Mouse (Mus musculus) c-Kit-negative CD71-positive TER-119-positive erythroid progenitor cells, embryonic 14.5 days (primary cell): Measurements from ENCODE around the gene Vpreb3.

Source experiments
- DNase-seq: peaks from one replicate; pipeline ENCODE4 v3.0.0-alpha.2; 2013; ENCODE audit warnings: low read depth, low spot score

Gene Vpreb3

GRCm38 (mm10) chr10:75932081-75932678 is 10.7 kb upstream of the Vpreb3 start:
- no peak for DNase-seq

GRCm38 (mm10) chr10:75932891-75933290 is 10.0 kb upstream of the Vpreb3 start, which contains the start of gene Chchd10:
TSS of gene Chchd10 (plus strand) at chr10:75933130.
- DNase-seq = no peak

DNA sequence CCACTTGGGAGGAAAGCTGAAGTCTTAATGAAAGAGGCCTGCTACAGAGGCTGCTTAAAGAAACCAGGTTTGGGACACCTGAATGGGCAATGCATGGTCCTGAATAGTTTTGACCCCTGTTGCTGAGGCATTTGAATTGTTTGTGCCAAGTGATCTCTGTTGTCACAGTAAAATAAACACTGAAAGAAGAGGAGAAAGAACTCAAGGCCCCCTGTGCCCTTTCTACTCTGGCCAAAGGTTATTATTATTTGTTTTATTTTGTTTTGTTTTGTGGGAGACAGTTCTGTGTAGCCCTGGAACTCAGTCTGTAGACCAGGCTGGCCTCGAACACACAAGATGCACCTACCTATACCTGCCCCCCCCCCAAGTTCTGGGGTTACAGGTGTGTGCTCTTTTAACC is 7.9 kb upstream of the Vpreb3 start:
- DNase-seq = no peak

GRCm38 (mm10) chr10:75935680-75936541 is 6.9 kb upstream of the Vpreb3 start, which contains the start of gene Mmp11:
TSS of gene Mmp11 (minus strand) at chr10:75936496.
- DNase-seq = peak; percentile 94

- no peak for DNase-seq
Observed at GRCm38 (mm10) chr10:75936909-75937667, 5.8 kb upstream of the Vpreb3 start.

GRCm38 (mm10) chr10:75937851-75938643 is 4.8 kb upstream of the Vpreb3 start:
- DNase-seq = peak; percentile 67

DNA sequence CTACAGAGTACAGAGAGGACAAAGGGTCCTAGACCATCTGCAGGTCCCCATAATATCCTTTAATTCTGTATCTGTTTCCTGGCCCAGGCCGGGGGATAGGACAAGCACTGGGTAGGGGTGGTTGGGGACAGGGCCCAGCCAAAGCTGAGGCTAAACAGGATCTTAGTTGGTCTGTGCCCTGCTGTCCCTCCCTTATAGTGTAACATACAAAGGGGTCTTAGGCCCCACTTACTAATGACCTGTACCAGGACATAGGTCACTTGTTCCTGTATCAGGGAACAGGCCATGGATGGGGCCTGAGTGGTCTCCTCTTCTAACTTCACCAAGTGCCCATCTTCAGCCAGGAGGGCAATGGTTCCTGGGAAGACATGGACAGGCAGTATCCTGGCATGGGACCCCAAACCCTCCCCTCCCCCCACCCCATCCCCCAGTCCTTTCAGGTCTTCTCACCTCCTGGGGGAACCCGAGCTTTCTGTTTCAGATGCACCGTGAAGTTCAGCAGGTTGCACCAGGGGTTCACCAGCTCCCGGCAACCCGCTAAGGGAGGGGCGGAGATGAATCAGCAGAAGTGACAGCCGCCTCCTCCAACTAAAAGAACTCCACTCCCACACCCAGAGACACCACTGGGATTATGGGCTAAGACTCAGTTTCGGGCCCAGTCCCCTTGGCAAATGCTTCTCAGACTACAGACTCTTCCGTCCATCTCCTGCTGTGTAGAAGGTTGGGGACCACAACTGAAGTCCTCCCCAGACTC is 3.2 kb upstream of the Vpreb3 start:
- peak; percentile 84 for DNase-seq

- no peak for DNase-seq
Observed at GRCm38 (mm10) chr10:75940520-75940919, 2.3 kb upstream of the Vpreb3 start, which contains the start of gene Gm867. TSS of gene Gm867 (minus strand) at chr10:75940672.

GRCm38 (mm10) chr10:75941042-75941824 is 1.6 kb upstream of the Vpreb3 start:
- DNase-seq = no peak

DNA sequence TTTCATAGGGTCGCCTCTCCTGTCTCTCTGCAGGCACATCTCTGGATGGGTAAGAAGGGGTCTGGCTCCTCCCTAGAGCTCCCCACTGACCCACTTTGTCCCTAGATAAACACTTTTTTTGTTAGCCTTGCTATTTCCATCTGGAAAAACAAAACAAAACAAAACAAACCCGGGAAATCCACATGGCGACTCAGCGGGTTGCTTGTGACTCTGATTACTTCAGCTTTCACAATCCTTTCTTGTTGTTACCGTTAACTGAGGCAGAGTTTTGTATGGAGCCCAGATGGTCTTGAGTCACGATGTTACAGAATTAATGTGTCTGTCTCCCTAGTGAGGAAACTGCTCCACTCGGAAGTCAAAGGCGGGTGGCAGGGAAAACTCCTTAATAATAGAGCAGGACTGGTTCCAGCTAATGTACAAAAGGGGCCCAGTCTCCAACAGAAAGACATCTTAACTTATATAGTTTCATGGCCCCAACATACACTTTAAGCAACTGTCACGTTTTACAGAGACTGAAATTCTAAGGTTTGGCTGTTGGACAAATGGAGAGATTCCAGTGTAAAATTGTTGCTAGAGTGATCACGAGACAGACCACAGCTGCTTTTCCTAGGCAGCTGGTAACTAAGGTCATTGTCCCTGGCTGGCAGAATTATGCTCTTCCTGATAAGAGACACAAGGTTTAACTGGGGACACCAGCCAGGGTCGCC is 1.4 kb downstream of the Vpreb3 start:
- no peak for DNase-seq

DNA sequence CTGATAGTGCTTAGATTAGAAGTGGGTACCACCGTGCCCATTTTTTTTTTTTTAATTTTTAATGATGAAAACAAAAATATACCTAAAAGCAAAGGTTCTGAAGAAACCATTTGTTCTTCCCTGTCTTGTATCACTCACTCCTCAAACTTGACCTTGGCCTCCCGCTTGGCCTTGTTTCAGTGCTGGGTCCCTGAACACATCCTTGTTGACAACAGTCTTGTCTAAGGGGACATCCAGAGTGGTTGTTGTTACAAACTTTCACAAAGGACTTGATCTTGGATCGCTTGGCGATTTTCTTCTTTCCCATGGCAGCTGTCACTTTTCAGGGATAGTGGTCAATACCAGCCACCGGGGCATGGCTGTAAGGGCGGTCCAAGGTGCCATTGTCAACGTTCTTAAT is 2.4 kb downstream of the Vpreb3 start:
- no peak for DNase-seq

GRCm38 (mm10) chr10:75945896-75946295 is 3.0 kb downstream of the Vpreb3 start:
- DNase-seq = no peak

DNA sequence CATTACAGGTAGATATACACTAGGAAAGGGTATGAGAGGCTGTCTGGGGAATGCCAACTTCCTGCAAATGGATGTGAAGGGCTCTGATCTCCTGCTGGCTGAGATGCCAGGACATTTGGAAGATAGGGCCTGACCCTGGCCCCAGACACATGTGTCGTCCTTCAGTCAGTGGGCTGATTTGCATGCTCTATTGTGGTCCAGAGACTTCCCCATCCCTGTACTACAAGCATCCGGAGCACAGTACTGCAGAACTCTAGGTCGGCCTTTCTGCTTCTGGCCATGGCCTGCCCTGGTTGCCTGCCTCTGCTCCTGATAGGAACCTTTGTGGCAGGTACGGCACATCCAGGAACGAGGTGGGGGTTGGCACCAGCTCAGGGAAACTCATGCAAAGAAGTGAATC is 5.2 kb downstream of the Vpreb3 start:
- DNase-seq = no peak

DNA sequence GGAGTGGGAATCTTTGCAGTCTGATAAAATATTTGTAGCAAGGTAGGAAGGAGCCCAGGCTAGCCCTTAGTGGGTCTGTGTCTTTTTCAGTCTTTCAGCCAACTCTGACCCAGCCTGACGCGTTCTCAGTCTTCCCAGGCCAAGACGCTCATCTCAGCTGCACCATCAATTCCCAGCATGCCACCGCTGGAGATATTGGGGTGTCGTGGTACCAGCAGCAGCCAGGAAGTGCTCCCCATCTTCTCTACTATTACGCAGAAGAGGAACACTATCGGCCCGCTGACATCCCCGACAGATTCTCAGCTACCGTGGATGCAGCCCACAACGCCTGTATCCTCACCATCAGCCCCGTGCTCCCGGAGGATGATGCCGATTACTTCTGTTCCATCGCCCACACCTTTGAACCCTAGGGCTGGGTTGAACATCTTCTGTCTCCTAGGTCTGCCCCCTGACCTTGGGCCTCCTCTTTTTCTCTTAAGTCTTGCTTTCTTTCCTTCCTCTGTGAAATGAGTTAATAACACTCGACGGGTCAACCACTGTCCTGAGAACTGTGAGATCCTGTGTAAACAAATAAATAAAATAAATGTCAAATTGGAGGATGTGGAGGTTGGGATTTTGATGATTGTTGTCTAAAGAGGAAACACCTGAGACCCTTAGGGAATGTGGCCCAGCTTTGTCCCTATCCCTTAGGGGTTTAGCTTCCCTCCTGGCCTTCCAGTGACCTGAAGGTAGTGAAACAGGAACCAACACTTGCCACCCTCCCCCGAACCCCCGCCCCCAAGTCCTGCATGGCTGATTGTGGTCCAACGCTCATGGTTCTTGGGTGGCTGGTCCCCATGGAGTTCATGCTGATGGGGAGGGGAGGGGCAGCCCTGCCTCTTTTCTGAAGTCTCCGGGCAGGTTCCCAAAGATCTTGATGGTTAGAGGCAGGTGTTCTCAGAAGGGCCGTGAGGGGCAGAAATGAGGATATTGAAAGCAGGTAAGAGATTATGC is 6.5 kb downstream of the Vpreb3 start:
- no peak for DNase-seq

DNA sequence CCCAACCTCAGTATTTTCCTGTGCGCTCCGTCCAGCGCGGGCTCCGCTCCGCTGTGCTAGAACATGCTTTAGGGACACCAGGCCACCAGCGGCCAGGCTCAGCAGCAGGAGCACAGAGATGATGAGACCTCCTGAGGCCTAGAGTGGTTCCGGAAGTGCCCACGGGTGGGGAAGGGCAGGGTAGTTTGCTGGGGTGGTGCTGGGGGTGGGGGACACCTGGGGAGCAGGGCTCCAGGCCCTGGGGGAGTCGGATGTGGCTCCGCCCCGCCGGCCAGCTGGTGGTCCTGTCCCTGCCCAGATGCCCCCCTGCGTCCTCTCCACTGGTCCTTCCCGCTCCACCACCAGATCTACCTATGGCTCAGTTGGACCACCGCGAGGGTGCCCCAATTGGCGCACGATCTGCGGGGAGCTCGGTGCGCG is 7.9 kb downstream of the Vpreb3 start:
- DNase-seq = no peak

GRCm38 (mm10) chr10:75951424-75952050 is 8.7 kb downstream of the Vpreb3 start:
- DNase-seq = peak; percentile 58

DNA sequence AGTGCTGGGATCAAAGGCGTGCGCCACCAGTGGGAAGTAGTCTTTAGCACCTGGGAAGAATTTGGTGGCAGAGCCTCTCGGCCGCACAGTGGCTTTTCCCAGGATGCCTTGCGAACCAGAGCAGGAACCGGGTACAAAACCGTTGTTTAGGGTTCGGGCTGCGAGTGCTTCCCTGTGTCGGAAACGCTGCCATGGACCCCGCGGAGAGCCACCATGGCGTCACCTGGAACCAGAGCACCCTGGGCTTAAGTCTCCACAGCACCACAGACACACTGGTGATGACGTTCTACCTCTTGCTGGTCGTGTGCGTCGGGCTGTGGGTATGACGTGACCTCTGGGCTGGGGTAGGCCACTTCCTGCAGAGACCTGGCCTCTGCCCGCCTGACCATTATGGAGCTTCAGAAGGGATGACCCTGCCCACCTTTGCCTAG is 11.5 kb downstream of the Vpreb3 start, which contains the start of gene Gm5134:
TSS of gene Gm5134 (plus strand) at position 134 of the 431 bp plus-strand sequence.
- no peak for DNase-seq
